Mouse (Mus musculus) olfactory bulb, adult 2 months (tissue): ENCODE results near the gene Wap.

Experiments used
- CTCF ChIP-seq: fragments of 200-500 bp; IDR thresholded peaks from 2 replicates; pipeline ENCODE4 v1.5.1; 2012; ENCODE audit warnings: low read depth, mild to moderate bottlenecking, low read length, moderate library complexity; ENCODE audit not compliant: insufficient read depth
- POLR2A ChIP-seq: fragments of 200-500 bp; IDR thresholded peaks from 2 replicates; pipeline ENCODE4 v1.6.1; 2012; ENCODE audit warnings: mild to moderate bottlenecking, low read depth, low read length, moderate library complexity; ENCODE audit not compliant: insufficient read depth

- TF ChIP-seq POLR2A: no peak
- no peak for TF ChIP-seq CTCF
These were observed 38.2 kb upstream of the Wap start for GRCm38 (mm10) chr11:6676641-6677040.
